Mouse (Mus musculus) MEL-GATA-1-ER (cell line): ENCODE data around the gene Epb41l1.
"Not testable (repeated sequence)": the region's sequence is repeated elsewhere in the genome, so short reads cannot be mapped to it uniquely, and the experiment has no call there.

Experiments used
- DNase-seq: peaks from one replicate; pipeline ENCODE4 v3.0.0-alpha.2; 2012; ENCODE audit warnings: low read depth; ENCODE audit errors: extremely low read depth

The Epb41l1 gene

GRCm38 (mm10) chr2:156420694-156421380 is at the start of gene Epb41l1:
TSS of gene Epb41l1 (plus strand) at chr2:156420909.
- no peak for DNase-seq

- DNase-seq: no peak
Observed at GRCm38 (mm10) chr2:156376956-156377355, 43.8 kb upstream of the Epb41l1 start.

- no peak for DNase-seq
Observed at GRCm38 (mm10) chr2:156379929-156380328, 40.8 kb upstream of the Epb41l1 start.

GRCm38 (mm10) chr2:156381350-156381749 is 39.4 kb upstream of the Epb41l1 start:
- DNase-seq: no peak

- DNase-seq: peak; percentile 59
Observed at GRCm38 (mm10) chr2:156392461-156393154, 28.1 kb upstream of the Epb41l1 start.

GRCm38 (mm10) chr2:156393155-156393828 is 27.4 kb upstream of the Epb41l1 start:
- no peak for DNase-seq

GRCm38 (mm10) chr2:156394282-156394681 is 26.4 kb upstream of the Epb41l1 start:
- no peak for DNase-seq

GRCm38 (mm10) chr2:156396096-156396495 is 24.6 kb upstream of the Epb41l1 start:
- DNase-seq: no peak

GRCm38 (mm10) chr2:156397988-156398387 is 22.7 kb upstream of the Epb41l1 start:
- no peak for DNase-seq

- no peak for DNase-seq
Observed at GRCm38 (mm10) chr2:156399485-156399884, 21.2 kb upstream of the Epb41l1 start.

GRCm38 (mm10) chr2:156401331-156401730 is 19.4 kb upstream of the Epb41l1 start:
- DNase-seq: peak; percentile 49

- DNase-seq: no peak
Observed at GRCm38 (mm10) chr2:156402036-156402435, 18.7 kb upstream of the Epb41l1 start.

GRCm38 (mm10) chr2:156406987-156407386 is 13.7 kb upstream of the Epb41l1 start:
- DNase-seq: no peak

- no peak for DNase-seq
Observed at GRCm38 (mm10) chr2:156408168-156408567, 12.5 kb upstream of the Epb41l1 start.

GRCm38 (mm10) chr2:156411348-156411747 is 9.4 kb upstream of the Epb41l1 start:
- not testable (repeated sequence) for DNase-seq

- no peak for DNase-seq
Observed at GRCm38 (mm10) chr2:156414996-156415395, 5.7 kb upstream of the Epb41l1 start.

GRCm38 (mm10) chr2:156415674-156416073 is 5.0 kb upstream of the Epb41l1 start:
- DNase-seq: no peak

- no peak for DNase-seq
Observed at GRCm38 (mm10) chr2:156417194-156417593, 3.5 kb upstream of the Epb41l1 start.

GRCm38 (mm10) chr2:156418467-156418866 is 2.2 kb upstream of the Epb41l1 start:
- no peak for DNase-seq

GRCm38 (mm10) chr2:156420327-156420693 is 399 bp upstream of the Epb41l1 start:
- DNase-seq: no peak

GRCm38 (mm10) chr2:156421381-156422110 is 837 bp downstream of the Epb41l1 start:
- DNase-seq: no peak

- no peak for DNase-seq
Observed at GRCm38 (mm10) chr2:156422631-156423030, 1.9 kb downstream of the Epb41l1 start.
